Mouse (Mus musculus) WW6 (cell line): ENCODE measurements around the gene Nrbf2.

ENCODE experiments used
- DNase-seq: peaks from one replicate; pipeline ENCODE4 v3.0.0-alpha.2; 2013; ENCODE audit warnings: low read depth, low spot score

Nrbf2 gene

DNA sequence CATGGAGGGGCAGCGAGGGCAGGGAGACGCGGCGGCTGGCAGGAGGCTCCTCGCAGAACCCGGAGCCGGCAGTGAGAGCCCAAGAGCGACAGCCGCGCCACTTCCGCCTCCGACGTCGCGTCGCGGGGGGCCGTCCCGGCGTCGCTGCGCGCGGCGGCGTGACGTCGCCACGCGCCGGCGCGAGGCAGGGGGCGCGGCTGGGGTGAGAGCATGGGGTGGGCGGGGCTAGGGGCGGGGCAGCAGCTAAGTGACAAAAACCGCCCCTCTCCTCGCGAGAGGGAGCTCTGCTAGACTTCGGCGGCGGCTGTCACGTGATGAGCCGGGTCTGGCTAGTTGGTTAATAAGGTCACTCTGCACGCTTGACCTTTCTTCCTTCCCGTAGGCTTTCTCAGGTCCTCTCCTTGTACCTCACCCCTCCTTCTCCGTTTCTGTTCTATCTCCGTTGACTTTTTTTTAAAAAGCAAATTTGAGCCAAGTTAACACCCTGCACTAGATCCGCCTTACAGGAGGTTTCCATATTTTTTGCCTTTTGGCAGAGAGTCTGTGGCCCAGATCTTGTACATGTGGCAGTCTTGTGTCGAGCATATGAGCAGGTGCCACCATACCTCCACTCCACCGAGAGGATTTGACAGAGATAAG, at the start of gene Nrbf2:
Gene Nrbf2 (minus strand): TSS at position 130 of the 639 bp plus-strand sequence.
- DNase-seq, result peak; percentile 85

DNA sequence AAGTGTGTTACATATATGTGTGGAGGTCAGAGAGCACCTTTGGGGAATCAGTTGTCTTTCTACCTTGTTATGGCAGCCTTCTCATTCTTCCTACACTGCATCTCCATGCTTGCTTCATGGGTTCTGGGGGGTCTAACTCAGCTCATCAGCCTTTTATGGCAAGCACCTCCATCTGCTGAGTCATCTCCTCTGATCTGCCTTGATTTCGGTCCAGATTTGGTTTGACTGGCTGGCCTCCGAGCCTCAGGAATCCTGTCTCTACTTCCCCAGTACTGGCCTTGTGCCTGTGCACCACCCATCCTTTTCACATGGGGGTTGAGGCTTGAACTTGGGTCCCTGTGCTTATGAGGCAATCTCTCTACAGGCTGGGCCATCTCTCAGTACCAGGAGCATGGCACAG, 45.5 kb upstream of the Nrbf2 start:
- no peak for DNase-seq

DNA sequence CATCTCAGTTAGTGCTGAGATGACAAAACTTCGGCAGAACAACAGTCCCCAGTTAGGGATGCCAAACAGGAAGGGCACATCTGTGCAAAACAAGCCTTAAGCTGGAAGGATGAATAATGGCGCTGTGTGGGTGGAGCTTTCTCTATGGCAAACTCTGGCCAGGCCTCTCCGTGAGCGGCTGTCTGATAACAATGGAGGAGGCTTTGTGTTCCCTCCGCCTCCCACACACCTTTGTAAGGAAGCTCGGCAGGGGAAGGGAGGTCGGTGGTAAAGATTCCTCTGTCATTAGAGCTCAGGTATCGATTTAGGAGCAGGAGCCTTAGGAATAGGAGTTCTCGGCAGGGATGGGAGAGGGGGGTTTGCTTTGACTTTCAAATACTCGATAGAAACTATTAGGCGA, 44.6 kb upstream of the Nrbf2 start:
- no peak for DNase-seq

DNA sequence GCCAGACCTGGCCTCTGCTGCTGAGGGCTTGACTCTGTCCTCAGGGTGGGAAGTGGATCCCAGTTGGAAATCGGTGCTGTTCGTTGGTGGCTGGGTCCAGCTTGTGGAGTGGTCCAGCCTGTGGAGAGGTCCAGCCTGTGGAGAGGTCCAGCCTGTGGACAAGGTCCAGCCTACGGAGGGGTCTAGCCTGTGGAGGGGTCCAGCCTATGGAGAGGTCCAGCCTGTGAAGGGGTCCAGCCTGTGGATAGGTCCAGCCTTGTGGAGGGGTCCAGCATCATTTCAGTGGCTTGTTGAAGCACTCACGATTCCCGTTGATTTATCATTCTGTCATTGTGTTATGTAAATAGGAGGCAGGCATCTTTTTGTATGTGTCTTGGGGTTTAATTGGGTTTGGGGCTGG, 43.1 kb upstream of the Nrbf2 start:
- no peak for DNase-seq

DNA sequence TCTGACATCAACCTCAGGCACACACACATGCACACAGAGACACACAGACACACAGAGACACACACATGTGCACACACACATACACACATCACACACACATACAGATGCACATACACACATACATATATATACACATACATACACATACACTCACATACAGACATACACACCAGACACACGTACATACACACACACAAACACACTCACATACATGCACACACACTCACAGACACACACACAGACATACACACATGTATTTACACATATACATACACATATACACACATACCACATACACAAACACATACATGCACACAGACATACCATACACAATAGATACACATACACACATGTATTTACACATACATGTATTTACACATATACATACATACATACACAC, 38.9 kb upstream of the Nrbf2 start:
- DNase-seq, result no peak

DNA sequence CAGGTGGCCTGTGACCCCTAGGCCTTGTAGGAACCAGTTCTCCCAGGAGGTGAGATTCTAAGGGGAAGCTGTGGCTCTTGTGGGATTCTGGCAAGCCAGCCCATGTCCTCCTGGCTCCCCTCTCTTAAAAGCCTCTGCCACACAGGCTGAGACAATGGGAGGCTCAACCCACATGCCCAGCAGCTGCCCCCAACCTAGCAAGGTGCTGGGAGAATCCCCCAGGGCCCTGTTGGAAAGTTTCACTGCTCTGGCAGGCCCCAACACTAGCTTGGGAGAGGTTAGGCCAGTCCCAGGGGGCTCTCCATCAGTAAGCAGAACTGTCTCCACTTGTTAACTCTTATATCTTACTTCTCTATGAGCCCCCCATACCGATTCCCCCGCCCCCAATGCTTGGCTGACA, 36.3 kb upstream of the Nrbf2 start:
- no peak for DNase-seq

DNA sequence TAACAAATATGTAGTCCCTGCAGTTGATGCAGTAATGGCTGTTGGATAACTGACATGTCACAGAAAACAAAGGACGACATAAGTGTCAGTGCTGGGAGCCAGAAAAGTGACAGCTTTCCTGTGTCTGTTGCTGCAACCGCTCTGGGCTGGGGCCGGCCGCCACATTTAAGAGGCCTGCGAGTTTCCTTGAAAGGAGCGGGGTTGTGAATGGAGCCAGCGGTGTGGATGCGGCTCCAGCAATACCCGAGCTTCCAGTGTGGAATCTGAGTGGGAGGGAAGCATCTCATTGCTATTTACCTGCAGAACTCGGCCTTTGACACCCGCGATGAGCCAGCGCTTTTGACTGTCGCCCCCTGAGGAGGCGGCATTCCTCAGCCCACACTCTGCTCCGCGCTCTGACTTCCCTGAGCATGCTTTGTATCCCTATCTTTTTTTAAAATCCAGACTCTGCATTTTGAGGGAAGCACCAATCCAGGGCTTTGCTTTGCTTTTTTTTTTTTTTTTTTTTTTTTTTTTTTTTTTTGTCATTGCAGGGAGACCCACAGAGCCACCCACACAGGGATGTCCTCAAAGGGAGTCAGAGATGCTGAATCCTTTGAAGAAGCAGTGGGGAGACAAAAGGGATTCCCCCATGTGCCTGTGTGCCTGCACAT, 35.2 kb upstream of the Nrbf2 start:
- DNase-seq, result no peak

DNA sequence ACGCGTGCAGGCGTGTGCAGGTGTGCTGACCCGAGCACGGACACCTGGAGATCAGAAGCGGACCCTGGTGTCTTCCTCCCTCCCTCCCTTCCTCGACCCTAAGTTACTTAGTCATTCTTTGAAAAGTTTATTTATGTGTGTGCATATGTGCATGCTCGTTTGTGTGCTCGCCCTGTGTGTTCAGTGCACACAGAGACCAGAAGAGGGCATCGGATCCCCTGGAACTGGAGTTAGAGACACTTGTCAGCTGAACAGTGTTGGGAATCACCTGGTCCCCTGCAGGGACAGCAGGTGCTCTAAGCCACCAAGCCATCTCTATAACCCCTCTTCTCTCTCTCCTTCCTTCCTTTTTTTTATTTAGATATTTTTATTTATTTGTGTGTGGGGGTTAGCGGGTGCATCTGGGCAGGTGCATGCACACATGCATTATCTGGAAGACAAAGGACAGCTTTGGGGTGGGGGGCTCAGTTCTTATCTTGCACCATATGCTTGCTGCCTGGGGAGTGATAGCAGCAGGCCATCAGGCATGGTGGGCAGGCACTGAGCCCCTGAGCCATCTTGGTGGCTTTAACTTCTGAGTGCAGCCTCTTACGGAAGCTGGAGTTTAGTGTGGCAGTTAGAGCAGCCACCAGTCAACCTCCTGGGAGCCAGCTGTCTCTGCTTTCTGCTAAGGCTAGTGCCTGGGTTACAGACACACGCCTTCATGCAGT, 34.1 kb upstream of the Nrbf2 start:
- DNase-seq, result no peak

DNA sequence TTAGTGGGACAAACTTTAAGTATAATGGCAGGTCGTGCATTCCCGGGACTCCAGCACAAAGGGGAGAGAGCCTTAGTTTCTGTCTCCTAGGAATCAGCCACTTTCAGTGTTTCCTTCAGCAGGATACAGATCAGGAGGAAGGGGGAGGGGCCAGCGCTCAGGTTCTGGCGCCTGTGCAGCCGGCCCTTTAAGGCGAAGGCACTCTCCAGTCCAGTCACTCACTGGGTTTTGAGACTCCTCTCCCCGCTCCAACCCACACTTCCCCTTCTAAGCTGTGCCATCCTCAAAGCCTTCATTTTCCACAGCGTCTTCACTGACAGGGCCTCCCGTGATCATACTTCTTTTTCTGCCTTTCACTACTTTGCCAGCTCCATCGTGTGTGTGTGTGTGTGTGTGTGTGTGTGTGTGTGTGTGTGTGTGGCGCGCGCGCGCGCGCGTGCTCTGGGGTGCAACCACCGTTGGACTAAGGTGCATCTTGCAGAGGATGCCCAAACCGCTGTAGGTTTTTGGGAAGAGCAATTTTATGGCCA, 32.9 kb upstream of the Nrbf2 start:
- peak; percentile 22 for DNase-seq

DNA sequence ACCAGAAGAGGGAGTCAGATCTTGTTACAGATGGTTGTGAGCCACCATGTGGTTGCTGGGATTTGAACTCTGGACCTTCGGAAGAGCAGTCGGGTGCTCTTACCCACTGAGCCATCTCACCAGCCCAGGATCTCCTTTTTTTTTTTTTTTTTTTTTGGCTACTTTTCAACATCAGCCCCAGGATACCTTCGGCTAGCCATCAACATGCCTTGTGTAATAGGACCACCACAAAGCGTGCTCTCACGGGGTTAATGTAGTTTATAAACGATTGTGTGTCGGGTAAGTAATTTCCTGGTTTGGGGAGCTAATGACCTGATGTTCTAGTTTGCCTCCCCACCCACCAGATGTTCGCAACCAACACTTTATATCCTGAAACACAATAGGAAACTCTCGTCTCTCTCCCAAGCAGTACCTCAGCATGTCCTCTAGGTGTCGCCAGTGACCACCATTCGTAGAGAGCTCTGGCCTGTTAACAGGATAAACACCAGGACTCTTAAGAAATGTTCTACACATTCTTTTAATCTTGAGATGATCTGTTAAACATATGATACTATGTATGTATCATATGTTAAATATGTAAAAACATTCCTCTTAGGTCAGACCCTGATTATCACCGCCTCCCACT, 29.8 kb upstream of the Nrbf2 start:
- DNase-seq, result peak; percentile 38

DNA sequence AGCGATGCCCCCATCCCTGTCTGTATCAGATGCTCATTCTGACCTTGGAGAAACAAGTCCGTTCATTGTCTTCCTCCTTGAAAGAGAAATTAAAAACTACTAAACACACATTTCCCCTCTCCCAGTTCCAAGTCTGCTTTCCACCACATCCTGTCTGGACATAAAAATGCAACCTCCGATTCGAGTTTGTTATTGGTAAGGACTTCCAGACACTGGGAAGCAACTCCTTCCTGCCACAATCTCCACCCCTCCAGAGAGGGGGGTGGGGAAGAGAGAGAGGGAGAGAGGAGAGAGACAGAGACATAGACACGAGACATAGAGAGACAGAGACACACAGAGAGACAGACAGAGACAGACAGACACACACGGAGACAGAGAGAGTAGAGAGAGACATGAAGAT, 27.4 kb upstream of the Nrbf2 start:
- DNase-seq, result no peak

DNA sequence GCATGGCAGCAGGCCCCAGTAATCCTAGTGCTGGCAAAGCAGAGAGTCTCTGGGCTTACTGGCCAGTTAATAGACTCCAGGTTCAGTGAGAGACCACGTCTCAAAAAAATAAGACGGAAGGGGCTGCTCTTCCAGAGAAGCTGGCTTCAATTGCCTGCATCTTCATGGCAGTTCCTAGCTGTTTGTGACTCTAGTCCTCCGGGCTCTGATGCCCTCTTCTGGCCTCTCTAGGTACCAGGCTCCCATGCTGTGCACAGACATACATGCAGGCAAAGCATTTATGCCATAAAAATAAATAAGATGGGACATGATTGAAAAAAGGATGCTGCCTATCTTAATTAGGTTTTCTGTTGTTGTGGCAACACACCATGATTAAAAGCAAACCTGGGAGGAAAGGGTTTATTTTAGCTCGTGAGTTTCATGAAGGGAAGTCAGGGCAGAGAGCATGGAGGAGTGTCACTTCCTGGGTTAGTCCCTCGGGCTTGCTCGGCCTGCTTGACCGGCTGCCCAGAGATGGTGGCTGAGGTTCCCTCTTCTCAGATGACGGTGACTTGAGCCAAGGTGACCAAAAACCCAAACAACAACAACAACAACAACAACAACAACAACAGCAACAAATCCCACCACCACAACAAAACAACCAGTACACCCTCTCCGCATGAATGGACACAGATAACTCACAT, 26.3 kb upstream of the Nrbf2 start:
- DNase-seq, result no peak

DNA sequence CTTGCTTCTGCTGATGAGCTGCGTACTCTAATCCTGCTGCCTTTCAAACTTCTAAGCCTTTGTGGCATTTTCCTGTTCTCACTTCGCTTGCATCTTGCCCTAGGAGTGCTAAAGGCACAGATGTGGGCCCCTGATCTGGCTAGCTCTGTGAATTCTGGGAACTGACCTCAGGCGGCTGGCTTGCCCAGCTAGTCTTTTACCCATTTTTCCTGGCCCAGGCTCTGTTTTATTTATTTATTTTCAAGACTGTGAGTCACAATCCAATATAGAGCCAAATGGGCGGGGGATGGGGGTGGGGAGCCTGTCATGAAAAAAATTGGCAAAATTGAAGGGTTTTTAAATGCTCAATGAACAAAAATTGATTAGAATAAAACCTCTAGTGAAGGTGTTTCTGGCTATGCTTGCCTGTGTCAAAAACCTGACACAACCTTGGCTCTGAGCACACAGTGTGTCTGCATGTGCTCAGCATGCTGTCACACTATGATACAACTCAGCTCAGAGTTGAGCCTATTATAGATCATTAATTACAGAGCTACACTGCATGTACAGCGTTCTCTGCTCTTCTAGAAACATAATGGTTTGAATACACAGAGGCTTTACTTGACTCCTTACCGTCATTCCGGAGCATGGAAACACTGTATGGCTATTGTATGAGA, 24.5 kb upstream of the Nrbf2 start:
- no peak for DNase-seq

DNA sequence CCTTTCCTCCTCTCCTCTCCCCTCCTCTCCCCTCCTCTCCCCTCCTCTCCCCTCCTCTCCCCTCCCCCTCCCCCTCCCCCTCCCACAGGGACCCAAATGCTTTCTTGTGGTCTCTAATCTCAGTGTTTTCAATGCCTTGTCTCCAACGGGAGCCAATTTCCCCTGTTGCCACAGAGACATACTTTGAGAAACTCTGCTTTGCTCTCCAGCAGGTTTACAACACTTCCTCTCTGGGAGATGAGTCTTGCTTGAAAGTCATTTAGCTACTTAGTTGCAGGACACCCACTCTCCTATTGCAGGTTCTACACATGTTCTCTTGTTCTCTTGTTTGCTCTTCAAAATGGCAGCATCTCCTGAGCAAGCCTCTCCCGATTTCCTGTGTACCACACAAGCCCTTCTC, 17.2 kb upstream of the Nrbf2 start:
- no peak for DNase-seq

DNA sequence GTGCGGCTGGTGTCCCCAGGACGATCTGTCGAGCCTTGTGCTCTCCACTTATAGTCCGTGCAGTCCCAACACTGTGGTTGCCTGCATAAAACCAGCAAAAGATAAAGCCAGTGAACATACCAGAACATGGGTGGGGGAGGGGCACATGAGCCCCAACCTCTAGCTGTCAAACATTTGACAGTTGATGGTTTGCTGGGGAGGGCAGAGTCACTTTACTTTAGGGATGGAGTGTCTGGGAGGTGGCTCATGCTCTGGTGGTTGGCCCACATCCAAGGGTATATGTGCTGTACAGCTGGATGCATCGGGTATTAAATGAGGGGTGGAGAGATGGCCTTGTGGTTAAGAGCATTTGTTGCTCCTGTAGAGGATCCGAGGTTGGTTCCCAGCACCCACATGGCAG, 15.9 kb upstream of the Nrbf2 start:
- DNase-seq, result no peak

DNA sequence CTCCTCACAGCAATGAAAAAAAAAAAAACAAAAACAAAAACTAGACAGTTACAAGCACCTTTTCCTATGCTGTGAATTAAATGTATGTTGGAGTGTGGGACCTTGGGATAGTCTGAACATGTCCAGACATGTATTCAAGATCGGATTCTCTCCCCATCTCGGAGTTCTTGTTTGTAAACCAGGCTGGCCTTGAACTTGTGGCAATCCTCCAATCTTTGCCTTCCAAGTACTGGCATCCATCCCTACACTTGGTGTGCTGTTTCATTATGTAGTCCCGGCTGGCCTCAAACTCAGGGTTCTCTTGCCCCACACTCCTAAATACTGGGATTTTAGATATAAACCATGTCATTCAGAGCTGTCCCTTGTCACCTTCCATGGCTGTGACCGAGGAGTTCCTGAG, 14.2 kb upstream of the Nrbf2 start:
- DNase-seq, result no peak

DNA sequence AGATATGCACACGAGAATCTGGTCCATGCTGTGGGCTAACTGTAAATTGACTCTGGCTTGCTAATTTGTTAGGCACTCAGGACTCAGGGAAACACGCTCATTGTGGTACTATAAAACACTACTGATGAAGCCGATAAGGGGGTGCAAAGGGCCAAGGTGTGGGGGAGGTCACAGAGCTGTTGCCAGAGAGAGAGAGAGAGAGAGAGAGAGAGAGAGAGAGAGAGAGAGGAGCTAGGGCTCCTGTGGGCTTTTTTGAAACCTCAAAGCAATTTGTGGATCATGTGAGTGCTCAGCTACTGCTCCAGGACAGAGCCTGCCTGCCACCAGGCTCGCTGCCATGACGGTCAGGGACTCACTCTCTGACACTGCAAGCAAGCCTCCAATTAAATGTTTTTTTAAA, 13.8 kb upstream of the Nrbf2 start:
- DNase-seq, result no peak

DNA sequence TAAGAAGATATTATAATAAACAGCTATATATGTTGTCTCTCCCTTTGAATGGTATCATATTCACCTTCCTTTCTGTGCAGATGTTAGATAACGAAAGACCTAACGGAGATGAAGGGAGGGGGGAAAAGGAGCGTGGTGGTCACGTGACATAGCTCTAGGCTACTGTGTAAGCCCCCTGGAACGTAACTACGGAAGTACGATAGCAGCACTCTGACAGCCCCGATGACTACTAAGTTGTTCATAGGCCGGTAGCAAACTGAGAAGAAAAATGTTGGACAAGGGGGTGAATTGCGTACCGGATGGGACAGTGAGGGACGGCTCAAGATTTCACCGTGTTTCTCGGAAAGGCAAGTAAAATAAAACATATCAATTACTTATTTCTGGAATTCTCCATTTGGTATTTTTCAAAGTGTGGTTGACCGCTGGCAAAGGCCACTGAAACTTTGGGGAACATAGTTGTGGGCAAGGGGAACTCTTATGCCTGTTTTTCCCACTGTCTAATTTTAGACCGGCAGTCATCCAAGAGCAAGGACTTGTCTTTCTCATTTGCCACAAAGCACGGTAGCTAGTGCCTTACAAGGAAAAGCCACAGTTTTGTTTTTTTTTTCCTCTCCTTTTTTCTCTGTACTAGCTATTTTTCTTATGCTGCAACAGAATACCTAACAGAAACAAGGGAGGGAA, 12.2 kb upstream of the Nrbf2 start:
- DNase-seq, result no peak

DNA sequence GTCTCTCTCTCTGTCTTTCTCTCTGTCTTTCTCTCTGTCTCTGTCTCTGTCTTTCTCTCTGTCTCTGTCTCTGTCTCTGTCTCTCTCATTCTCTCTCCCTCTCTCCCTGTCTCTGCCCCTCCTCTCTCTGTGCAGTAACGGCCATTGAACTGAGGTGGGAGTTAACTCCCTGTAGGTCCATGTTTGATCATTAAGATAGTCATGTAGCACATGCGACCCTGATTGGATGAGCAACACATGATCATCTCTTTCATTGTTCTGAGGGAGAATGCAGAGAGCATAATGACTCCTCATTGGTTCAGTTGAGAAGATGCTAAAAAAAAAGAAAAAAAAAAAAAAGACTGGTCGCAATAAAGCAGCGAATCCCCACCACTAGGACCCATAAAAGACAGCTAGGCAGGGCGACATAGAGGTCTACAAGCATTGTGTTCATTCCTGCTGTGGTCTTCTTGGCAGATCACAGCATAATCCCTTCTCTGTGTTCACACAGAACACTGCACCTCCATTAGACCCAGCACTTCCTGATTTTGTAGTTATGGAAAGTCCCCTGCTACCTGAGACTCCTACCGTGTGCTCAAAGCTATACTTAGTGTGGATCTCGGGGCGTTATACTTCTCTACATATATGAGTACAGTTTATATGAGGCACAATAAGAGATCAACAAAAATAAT, 11.5 kb upstream of the Nrbf2 start:
- no peak for DNase-seq

DNA sequence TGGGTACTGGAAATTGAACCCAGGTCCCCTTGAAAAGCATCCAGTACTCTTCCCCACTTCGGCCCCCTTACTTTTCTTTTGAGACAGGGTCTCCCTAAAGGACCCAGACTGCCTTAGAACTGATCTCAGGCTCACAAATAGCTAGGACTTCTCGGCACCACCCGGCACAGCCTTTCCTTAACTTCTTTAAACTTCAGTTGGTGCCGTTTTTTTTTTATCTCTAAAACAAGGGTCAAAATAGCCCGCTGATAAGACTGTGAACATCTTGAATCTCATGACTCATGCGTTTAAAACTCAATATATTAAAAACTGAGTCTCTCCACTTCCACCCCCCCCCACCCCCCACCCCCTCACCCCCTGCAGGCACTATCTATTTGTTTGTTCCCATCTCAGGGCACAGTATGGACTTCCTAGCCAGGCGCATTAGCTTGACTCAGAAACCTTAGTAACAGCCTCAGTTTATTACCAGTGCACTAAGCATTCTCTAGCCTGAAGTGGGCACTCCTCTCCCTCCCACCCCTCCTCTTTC, 10.9 kb upstream of the Nrbf2 start:
- no peak for DNase-seq
